Mouse (Mus musculus) E14TG2a.4 (cell line): Measurements from ENCODE around the gene Eras.

Experiments
- H3K27me3 ChIP-seq: 2 replicates; pipeline ENCODE4 v1.6.1; 2014; ENCODE audit warnings: low read length, control low read depth; ENCODE audit not compliant: insufficient read depth
- H3K36me3 ChIP-seq: 2 replicates; pipeline ENCODE4 v1.6.1; 2014; ENCODE audit warnings: low read length, control low read depth; ENCODE audit not compliant: insufficient read depth
- H3K4me1 ChIP-seq: replicated peaks from 2 replicates; pipeline ENCODE4 v1.6.1; 2014; ENCODE audit warnings: low read depth, low read length, control low read depth
- H3K4me3 ChIP-seq: replicated peaks from 2 replicates; pipeline ENCODE4 v1.5.1; 2014; ENCODE audit warnings: mild to moderate bottlenecking, low read length
- H3K9me3 ChIP-seq: 2 replicates; pipeline ENCODE4 v1.6.1; 2014; ENCODE audit warnings: low read length, control low read depth
- CTCF ChIP-seq: conservative IDR thresholded peaks from 2 replicates; pipeline ENCODE4 v1.5.1; 2014; ENCODE audit warnings: low read length
- NANOG ChIP-seq: IDR thresholded peaks from 2 replicates; pipeline ENCODE4 v1.6.1; 2014; ENCODE audit warnings: borderline replicate concordance, low read length, mixed read lengths
- POU5F1 ChIP-seq: IDR thresholded peaks from 2 replicates; pipeline ENCODE4 v1.6.1; 2014; ENCODE audit warnings: low read length, borderline replicate concordance

Gene Eras

GRCm38 (mm10) chrX:7898880-7899874, 29.2 kb downstream of the Eras start, which contains the start of the genes Pqbp1 and Timm17b:
Pqbp1 (minus strand) TSS chrX:7899269.
Timm17b (plus strand) TSS chrX:7899357.
- H3K9me3 ChIP-seq = no peaks in the 10 kb centered on the region
- TF ChIP-seq CTCF = no peak
- TF ChIP-seq NANOG = no peak
- peaks cover 37% of the 10 kb centered on the region for H3K36me3 ChIP-seq
- peak within 1 kb of the TSS; percentile 86 for H3K4me3 ChIP-seq
- H3K4me1 ChIP-seq = peaks cover 3% of the 10 kb centered on the region; the same call in 1 of the 2 replicates
- H3K27me3 ChIP-seq = no peaks in the 10 kb centered on the region

- Histone ChIP-seq H3K36me3 (peaks cover 37% of the 10 kb centered on the region), H3K9me3 (no peaks in the 10 kb centered on the region), H3K4me1 (peaks cover 3% of the 10 kb centered on the region; the same call in 1 of the 2 replicates), H3K4me3 (peak overlapping the region; percentile 86), H3K27me3 (no peaks in the 10 kb centered on the region)
- TF ChIP-seq POU5F1 (no peak), CTCF (no peak), NANOG (no peak)
These were observed 30.2 kb downstream of the Eras start for GRCm38 (mm10) chrX:7898211-7898610.

GRCm38 (mm10) chrX:7883841-7884567, 44.4 kb downstream of the Eras start, which contains the start of gene Slc35a2:
Slc35a2 (plus strand) TSS chrX:7884028.
- Histone ChIP-seq H3K36me3 (peaks cover 13% of the 10 kb centered on the region), H3K4me1 (peaks cover 24% of the 10 kb centered on the region), H3K4me3 (peak within 1 kb of the TSS; percentile 83), H3K9me3 (no peaks in the 10 kb centered on the region), H3K27me3 (no peaks in the 10 kb centered on the region)
- TF ChIP-seq POU5F1 (no peak), CTCF (no peak), NANOG (no peak)

GRCm38 (mm10) chrX:7879819-7880218, 48.6 kb downstream of the Eras start:
- H3K4me3 ChIP-seq = peak overlapping the region; percentile 88
- TF ChIP-seq CTCF = peak; percentile 34
- TF ChIP-seq NANOG = no peak
- no peaks in the 10 kb centered on the region for H3K9me3 ChIP-seq
- H3K36me3 ChIP-seq = peaks cover 19% of the 10 kb centered on the region
- H3K27me3 ChIP-seq = no peaks in the 10 kb centered on the region
- H3K4me1 ChIP-seq = peaks cover 31% of the 10 kb centered on the region

GRCm38 (mm10) chrX:7878495-7878894, 49.9 kb downstream of the Eras start:
- peak overlapping the region; percentile 88 for H3K4me3 ChIP-seq
- TF ChIP-seq NANOG (no peak), CTCF (no peak), POU5F1 (no peak)
- H3K36me3 ChIP-seq = peaks cover 32% of the 10 kb centered on the region
- H3K27me3 ChIP-seq = no peaks in the 10 kb centered on the region
- H3K9me3 ChIP-seq = no peaks in the 10 kb centered on the region
- H3K4me1 ChIP-seq = peaks cover 29% of the 10 kb centered on the region

GRCm38 (mm10) chrX:7878007-7878419, 50.4 kb downstream of the Eras start, which contains the start of gene Pim2:
Pim2 (plus strand) TSS chrX:7878262.
- Histone ChIP-seq H3K4me1 (peaks cover 25% of the 10 kb centered on the region), H3K36me3 (peaks cover 37% of the 10 kb centered on the region), H3K4me3 (peak within 1 kb of the TSS; percentile 88), H3K9me3 (no peaks in the 10 kb centered on the region), H3K27me3 (no peaks in the 10 kb centered on the region)
- no peak for TF ChIP-seq NANOG
- TF ChIP-seq POU5F1 = no peak
- TF ChIP-seq CTCF = no peak
